Mouse (Mus musculus) G1E (cell line): Measurements from ENCODE around the gene Patz1. TPM values are rescaled to one million over a fixed set of nuclear protein-coding genes. Genes with fewer than 3 reads are reported as not detected.

ENCODE experiments used
- ATAC-seq: 2 replicates; pipeline ENCODE4 v1.8.0; 2016; ENCODE audit warnings: mild to moderate bottlenecking; ENCODE audit not compliant: insufficient number of reproducible peaks, poor library complexity, low FRiP score, severe bottlenecking; ENCODE audit errors: extremely low read depth
- DNase-seq: peaks from one replicate; pipeline ENCODE4 v3.0.0; 2012; ENCODE audit warnings: low spot score
- H3K27me3 ChIP-seq: 2 replicates; pipeline ENCODE4 v1.6.1; 2012; ENCODE audit warnings: mild to moderate bottlenecking, low read length, inconsistent platforms; ENCODE audit not compliant: insufficient read depth
- H3K36me3 ChIP-seq: replicated peaks from 2 replicates; pipeline ENCODE3; 2012; ENCODE audit warnings: mild to moderate bottlenecking, inconsistent platforms
- H3K4me1 ChIP-seq: 2 replicates; pipeline ENCODE4 v1.6.1; 2012; ENCODE audit warnings: low read depth, low read length, inconsistent platforms, mixed read lengths; ENCODE audit not compliant: insufficient read depth
- H3K4me3 ChIP-seq: 2 replicates; pipeline ENCODE4 v1.5.1; 2012; ENCODE audit warnings: low read depth, mild to moderate bottlenecking, inconsistent platforms, low read length, moderate library complexity, mixed read lengths
- H3K9me3 ChIP-seq: replicated peaks from 2 replicates; pipeline ENCODE4 v1.6.1; 2012; ENCODE audit warnings: inconsistent platforms
- CTCF ChIP-seq: IDR thresholded peaks from 2 replicates; pipeline ENCODE4 v1.5.1; 2012; ENCODE audit warnings: low read depth, low read length, inconsistent platforms, mixed read lengths
- GATA1 ChIP-seq: IDR thresholded peaks from 2 replicates; pipeline ENCODE4 v1.6.1; 2012; ENCODE audit warnings: borderline replicate concordance, low read length, inconsistent platforms, mixed read lengths
- GATA2 ChIP-seq: IDR thresholded peaks from 2 replicates; pipeline ENCODE4 v1.6.1; 2012; ENCODE audit warnings: low read depth, low read length, inconsistent platforms, borderline replicate concordance
- POLR2AphosphoS5 ChIP-seq: IDR thresholded peaks from 2 replicates; pipeline ENCODE4 v1.6.1; 2012; ENCODE audit warnings: low read depth, low read length, inconsistent platforms; ENCODE audit not compliant: insufficient replicate concordance
- TAL1 ChIP-seq: conservative IDR thresholded peaks from 2 replicates; pipeline ENCODE4 v1.6.1; 2012; ENCODE audit warnings: low read depth, low read length, inconsistent platforms, mixed read lengths
- polyA plus RNA-seq: library from polyadenylated mRNA; stranded (reverse); fragments of >175 nt; gene quantifications from 2 replicates; pipeline ENCODE4 v1.2.3, GENCODE M21; 2012
- total RNA-seq, 2 experiments: library from RNA; stranded (forward) in 1 of 2; stranded (reverse) in 1 of 2; fragments of 200-1000 nt in 1 of 2; fragments of >200 nt in 1 of 2; fragmentation: Nextera tagmentation in 1 of 2; gene quantifications; 2 replicates each; pipeline ENCODE4 v1.2.3; 2014 to 2017

Gene Patz1
- total and polyA plus RNA-seq, 3 experiments: 56.5 to 112 (median 71.9) TPM

GRCm38 (mm10) chr11:3297871-3298812, 9.5 kb downstream of the Patz1 start:
- peaks cover 75% of the 10 kb centered on the region for H3K4me1 ChIP-seq
- H3K4me3 ChIP-seq: no peak overlapping the region
- no peak for ATAC-seq

GRCm38 (mm10) chr11:3298813-3299185, 10.1 kb downstream of the Patz1 start:
- Histone ChIP-seq H3K9me3 (no peaks in the 10 kb centered on the region), H3K4me1 (peaks cover 70% of the 10 kb centered on the region), H3K4me3 (no peak overlapping the region), H3K27me3 (no peaks in the 10 kb centered on the region), H3K36me3 (peaks cover 97% of the 10 kb centered on the region)
- TF ChIP-seq CTCF: no peak
- no peak for TF ChIP-seq TAL1
- no peak for TF ChIP-seq GATA2
- no peak for TF ChIP-seq POLR2AphosphoS5
- TF ChIP-seq GATA1: no peak
- ATAC-seq (no peak), DNase-seq (no peak)

More at GRCm38 (mm10) chr11:3297871-3298812, 9.5 kb downstream of the Patz1 start:
- no peaks in the 10 kb centered on the region for H3K27me3 ChIP-seq
- DNase-seq: no peak
- no peaks in the 10 kb centered on the region for H3K9me3 ChIP-seq
- H3K36me3 ChIP-seq: peaks cover 97% of the 10 kb centered on the region
- no peak for TF ChIP-seq POLR2AphosphoS5

- ATAC-seq (no peak), DNase-seq (no peak)
- no peak for TF ChIP-seq GATA2
- TF ChIP-seq CTCF: no peak
- TF ChIP-seq POLR2AphosphoS5: no peak
- TF ChIP-seq GATA1: no peak
- peaks cover 51% of the 10 kb centered on the region for H3K4me1 ChIP-seq
- H3K4me3 ChIP-seq: no peak overlapping the region
- H3K27me3 ChIP-seq: no peaks in the 10 kb centered on the region
- H3K36me3 ChIP-seq: peaks cover 99% of the 10 kb centered on the region
- no peaks in the 10 kb centered on the region for H3K9me3 ChIP-seq
Observed at GRCm38 (mm10) chr11:3301075-3301474, 12.4 kb downstream of the Patz1 start.

GRCm38 (mm10) chr11:3302385-3302784, 13.7 kb downstream of the Patz1 start:
- H3K9me3 ChIP-seq: no peaks in the 10 kb centered on the region
- peaks cover 99% of the 10 kb centered on the region for H3K36me3 ChIP-seq
- DNase-seq (no peak), ATAC-seq (no peak)
- H3K4me3 ChIP-seq: no peak overlapping the region
- no peak for TF ChIP-seq CTCF
- no peak for TF ChIP-seq TAL1
- TF ChIP-seq GATA2: no peak
- TF ChIP-seq POLR2AphosphoS5: no peak
- no peak for TF ChIP-seq GATA1
- H3K4me1 ChIP-seq: peaks cover 42% of the 10 kb centered on the region
- H3K27me3 ChIP-seq: no peaks in the 10 kb centered on the region

GRCm38 (mm10) chr11:3302792-3303191, 14.1 kb downstream of the Patz1 start:
- H3K27me3 ChIP-seq: no peaks in the 10 kb centered on the region
- TF ChIP-seq GATA1: no peak
- TF ChIP-seq GATA2: no peak
- no peak for TF ChIP-seq POLR2AphosphoS5
- TF ChIP-seq TAL1: no peak
- TF ChIP-seq CTCF: no peak
- no peak for DNase-seq
- ATAC-seq: no peak
- H3K4me1 ChIP-seq: peaks cover 38% of the 10 kb centered on the region
- no peak overlapping the region for H3K4me3 ChIP-seq
- H3K36me3 ChIP-seq: peaks cover 99% of the 10 kb centered on the region
- H3K9me3 ChIP-seq: no peaks in the 10 kb centered on the region

- DNase-seq (no peak), ATAC-seq (no peak)
- Histone ChIP-seq H3K4me1 (peaks cover 25% of the 10 kb centered on the region), H3K4me3 (no peak overlapping the region), H3K9me3 (no peaks in the 10 kb centered on the region), H3K36me3 (peaks cover 99% of the 10 kb centered on the region), H3K27me3 (no peaks in the 10 kb centered on the region)
- no peak for TF ChIP-seq GATA2
- no peak for TF ChIP-seq GATA1
- no peak for TF ChIP-seq TAL1
- no peak for TF ChIP-seq CTCF
- TF ChIP-seq POLR2AphosphoS5: no peak
Observed at GRCm38 (mm10) chr11:3305821-3306220, 17.1 kb downstream of the Patz1 start.
